Mouse (Mus musculus) heart, embryonic 13.5 days (tissue): ENCODE measurements at regions not wholly inside any gene's neighbourhood (a gene's known extent, or its start where the extent isn't known, plus 50 kb on each side); places are given as distances from the start of the nearest gene placed in this dataset.
A peak's percentile ranks its signal among the peaks of the same experiment; 100 is the strongest.

Experiments
- ATAC-seq: fragments of 200-750 bp; cut with Nextera tagmentation; 2 replicates; pipeline ENCODE4 v1.8.0; 2017; ENCODE audit warnings: moderate TSS enrichment; ENCODE audit not compliant: insufficient number of reproducible peaks, low FRiP score, low TSS enrichment; ENCODE audit errors: extremely low read depth
- H3K27ac ChIP-seq: fragments of 300-500 bp; sonication (generic); replicated peaks from 2 replicates; pipeline ENCODE4 v1.5.1; 2015; ENCODE audit warnings: moderate library complexity, mild to moderate bottlenecking, inconsistent platforms
- H3K27me3 ChIP-seq: fragments of 300-500 bp; sonication (generic); replicated peaks from 2 replicates; pipeline ENCODE4 v1.6.1; 2015; ENCODE audit warnings: mild to moderate bottlenecking, inconsistent platforms
- H3K36me3 ChIP-seq: fragments of 300-500 bp; sonication (generic); 2 replicates; pipeline ENCODE4 v1.6.1; 2015; ENCODE audit warnings: mild to moderate bottlenecking, inconsistent platforms
- H3K4me1 ChIP-seq: fragments of 300-500 bp; sonication (generic); 2 replicates; pipeline ENCODE4 v1.6.1; 2015; ENCODE audit warnings: inconsistent platforms
- H3K4me2 ChIP-seq: fragments of 300-500 bp; sonication (generic); 2 replicates; pipeline ENCODE4 v1.6.1; 2015; ENCODE audit warnings: inconsistent platforms, mild to moderate bottlenecking, moderate library complexity
- H3K4me3 ChIP-seq: fragments of 300-500 bp; sonication (generic); 2 replicates; pipeline ENCODE4 v1.5.1; 2015; ENCODE audit warnings: moderate library complexity, mild to moderate bottlenecking, inconsistent platforms
- H3K9ac ChIP-seq: fragments of 300-500 bp; sonication (generic); 2 replicates; pipeline ENCODE4 v1.6.1; 2015; ENCODE audit warnings: inconsistent platforms, mild to moderate bottlenecking, moderate library complexity
- H3K9me3 ChIP-seq: fragments of 300-500 bp; sonication (generic); 2 replicates; pipeline ENCODE4 v1.6.1; 2016; ENCODE audit warnings: inconsistent platforms
- WGBS: fragments of 180-500 bp; shearing (Covaris S2); methylation state at CpG from one replicate; pipeline ENCODE4 v1.1.7; 2015; ENCODE audit warnings: mixed read lengths; 5-methylcytosine and 5-hydroxymethylcytosine counted together

GRCm38 (mm10) chr10:53165036-53165435 lies 172.4 kb upstream of the Pln start:
- Histone ChIP-seq H3K9me3 (no peaks in the 10 kb centered on the region), H3K4me3 (no peak overlapping the region), H3K27me3 (no peaks in the 10 kb centered on the region), H3K36me3 (no peaks in the 10 kb centered on the region), H3K4me1 (no peaks in the 10 kb centered on the region), H3K4me2 (no peak overlapping the region), H3K9ac (no peak overlapping the region), H3K27ac (no peak overlapping the region)
- no peak for ATAC-seq
- WGBS, result 73% methylated on average over 4 of the region's 4 CpGs

DNA sequence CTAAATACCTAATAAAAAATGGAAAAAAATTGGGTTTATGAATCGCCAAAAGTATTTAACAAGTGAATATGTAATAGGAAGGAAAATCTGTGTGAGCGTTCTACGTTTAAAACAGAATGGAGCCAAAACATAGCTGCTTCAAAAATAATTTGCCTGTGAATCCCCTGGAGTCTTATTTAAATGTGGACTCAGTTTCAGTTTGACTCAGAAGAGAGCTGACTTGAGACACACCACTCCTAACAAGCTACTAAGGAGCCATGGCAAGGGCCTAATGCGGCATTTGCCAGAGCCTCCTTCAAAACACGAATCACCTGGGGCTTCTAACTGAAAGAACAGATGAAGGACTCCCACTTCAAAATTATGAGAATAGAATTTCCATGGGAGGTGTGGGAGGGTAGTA lies 169.7 kb upstream of the Pln start:
- 87% methylated on average over 5 of the region's 5 CpGs for WGBS
- Histone ChIP-seq H3K9ac (no peak overlapping the region), H3K4me3 (no peak overlapping the region), H3K4me2 (no peak overlapping the region), H3K27ac (no peak overlapping the region), H3K36me3 (no peaks in the 10 kb centered on the region), H3K4me1 (no peaks in the 10 kb centered on the region), H3K27me3 (no peaks in the 10 kb centered on the region), H3K9me3 (no peaks in the 10 kb centered on the region)
- no peak for ATAC-seq

DNA sequence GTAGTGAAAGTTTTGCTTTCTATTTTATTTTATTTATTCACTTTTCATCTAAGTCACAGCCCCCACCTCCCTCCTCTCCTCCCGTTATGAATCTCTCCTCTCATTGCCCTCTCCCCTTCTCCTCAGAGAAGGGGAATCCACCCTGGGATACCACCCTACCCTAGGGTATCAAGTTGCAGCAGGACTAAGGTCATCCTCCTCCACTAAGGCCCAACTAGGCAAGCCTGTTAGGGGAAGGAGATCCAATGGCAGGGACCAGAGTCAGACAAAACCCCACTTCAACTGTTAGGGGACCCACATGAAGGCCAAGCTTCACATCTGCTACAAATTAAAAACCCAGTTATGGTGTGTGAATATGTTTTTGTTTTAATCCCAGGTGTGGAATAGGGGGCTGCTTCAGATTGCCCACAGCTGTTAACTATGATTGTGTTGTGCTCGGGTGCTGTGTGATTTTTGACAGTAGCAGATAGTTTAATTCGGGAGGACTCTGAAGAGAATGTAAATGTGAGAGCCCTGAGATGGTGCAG lies 163.4 kb upstream of the Pln start:
- H3K9me3 ChIP-seq, result no peaks in the 10 kb centered on the region
- H3K27ac ChIP-seq, result no peak overlapping the region
- WGBS, result 55% methylated on average over 3 of the region's 3 CpGs
- peaks cover 36% of the 10 kb centered on the region for H3K4me1 ChIP-seq
- no peak for ATAC-seq
- H3K9ac ChIP-seq, result no peak overlapping the region
- no peaks in the 10 kb centered on the region for H3K27me3 ChIP-seq
- no peaks in the 10 kb centered on the region for H3K36me3 ChIP-seq
- no peak overlapping the region for H3K4me2 ChIP-seq
- no peak overlapping the region for H3K4me3 ChIP-seq

- peaks cover 52% of the 10 kb centered on the region for H3K4me1 ChIP-seq
- WGBS, result 30% methylated on average over 2 of the region's 2 CpGs
- no peak for ATAC-seq
- no peaks in the 10 kb centered on the region for H3K27me3 ChIP-seq
- no peak overlapping the region for H3K9ac ChIP-seq
- H3K9me3 ChIP-seq, result no peaks in the 10 kb centered on the region
- no peaks in the 10 kb centered on the region for H3K36me3 ChIP-seq
- H3K4me2 ChIP-seq, result no peak overlapping the region
- peak overlapping the region; percentile 89 for H3K27ac ChIP-seq
- H3K4me3 ChIP-seq, result no peak overlapping the region
Measured at GRCm38 (mm10) chr10:53175946-53176345, 161.5 kb upstream of the Pln start.

DNA sequence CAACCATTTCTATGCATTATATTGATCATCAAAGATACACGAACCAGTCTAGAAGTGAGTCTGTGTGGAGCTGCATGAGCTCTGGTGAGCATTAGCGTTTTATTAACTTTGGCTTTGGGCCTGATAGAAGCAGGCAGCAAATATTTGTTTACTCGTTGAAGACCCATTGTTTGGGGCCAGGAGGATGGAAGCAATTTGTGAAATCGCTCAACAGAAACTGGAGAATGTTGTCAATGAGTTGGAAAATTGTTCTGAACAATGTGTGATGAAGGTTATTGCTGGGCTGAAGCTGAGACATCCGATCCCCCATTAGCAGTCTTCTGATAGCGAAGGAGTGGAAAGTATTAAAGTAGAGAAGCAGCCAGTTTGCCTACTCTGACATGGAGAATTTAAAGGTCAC lies 158.9 kb upstream of the Pln start:
- 64% methylated on average over 6 of the region's 6 CpGs for WGBS

DNA sequence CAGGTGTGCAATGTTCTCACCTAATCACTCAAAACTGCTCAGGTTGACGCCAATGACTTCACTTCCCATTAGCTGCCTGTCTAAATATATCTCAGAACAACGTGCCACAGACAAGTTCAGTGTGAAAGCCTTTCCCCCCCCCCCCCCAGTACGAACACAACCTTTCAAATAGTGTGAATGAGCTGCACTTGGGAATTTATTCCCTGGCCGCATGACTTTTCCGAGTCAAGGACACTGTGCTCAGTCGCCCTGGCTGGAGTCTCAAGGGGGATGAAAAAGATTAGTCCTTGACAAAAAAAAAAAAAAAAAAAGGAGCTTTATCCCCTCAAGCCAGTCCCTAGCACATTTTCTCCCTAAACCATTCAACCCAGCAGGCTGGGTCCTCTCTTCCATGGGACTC lies 158.4 kb upstream of the Pln start:
- Histone ChIP-seq H3K27ac (peak overlapping the region; percentile 89), H3K4me1 (peaks cover 64% of the 10 kb centered on the region)
- WGBS, result 23% methylated on average over 6 of the region's 6 CpGs

More for the DNA sequence above, 158.9 kb upstream of the Pln start:
- peaks cover 64% of the 10 kb centered on the region for H3K4me1 ChIP-seq
- H3K4me2 ChIP-seq, result no peak overlapping the region
- no peak overlapping the region for H3K9ac ChIP-seq
- ATAC-seq, result no peak
- H3K36me3 ChIP-seq, result no peaks in the 10 kb centered on the region
- no peaks in the 10 kb centered on the region for H3K9me3 ChIP-seq
- no peak overlapping the region for H3K4me3 ChIP-seq
- peak overlapping the region; percentile 89 for H3K27ac ChIP-seq
- H3K27me3 ChIP-seq, result no peaks in the 10 kb centered on the region

GRCm38 (mm10) chr10:53180751-53181151 lies 156.7 kb upstream of the Pln start:
- WGBS, result 19% methylated on average over 11 of the region's 11 CpGs
- Histone ChIP-seq H3K9me3 (no peaks in the 10 kb centered on the region), H3K4me3 (no peak overlapping the region), H3K4me2 (peak overlapping the region; percentile 51), H3K4me1 (peaks cover 59% of the 10 kb centered on the region), H3K27me3 (no peaks in the 10 kb centered on the region), H3K9ac (peak overlapping the region; percentile 58), H3K36me3 (no peaks in the 10 kb centered on the region), H3K27ac (peak overlapping the region; percentile 92)
- peak; percentile 42; the same call in 1 of the 2 replicates for ATAC-seq

More for the DNA sequence above, 158.4 kb upstream of the Pln start:
- Histone ChIP-seq H3K9me3 (no peaks in the 10 kb centered on the region), H3K27me3 (no peaks in the 10 kb centered on the region), H3K4me2 (no peak overlapping the region), H3K9ac (no peak overlapping the region), H3K36me3 (no peaks in the 10 kb centered on the region), H3K4me3 (no peak overlapping the region)
- ATAC-seq, result no peak; the same call in 1 of the 2 replicates

GRCm38 (mm10) chr10:53181413-53181812 lies 156.1 kb upstream of the Pln start:
- Histone ChIP-seq H3K27ac (peak overlapping the region; percentile 92), H3K4me2 (peak overlapping the region; percentile 51; the same call in 1 of the 2 replicates)
- no peak for ATAC-seq

DNA sequence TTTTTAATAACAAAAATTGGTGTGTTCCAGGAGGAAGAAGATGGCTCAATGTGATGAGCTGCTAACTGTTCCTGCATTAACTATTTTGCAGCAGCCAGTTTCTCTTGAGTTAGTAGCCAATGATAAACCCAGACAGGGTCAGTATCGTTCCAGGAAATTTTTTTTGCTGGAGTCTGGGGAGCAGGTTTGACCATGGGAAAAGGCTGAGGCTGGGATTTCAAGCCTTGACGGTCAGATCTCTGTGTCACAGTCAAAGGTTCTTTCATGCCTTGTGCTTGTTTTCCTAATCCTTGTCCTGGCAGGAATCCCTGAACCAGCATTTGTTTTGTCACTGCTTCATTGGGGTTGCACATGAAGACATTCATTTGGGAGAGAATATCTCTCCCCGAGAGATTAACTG lies 129.0 kb upstream of the Pln start:
- no peaks in the 10 kb centered on the region for H3K36me3 ChIP-seq
- H3K9ac ChIP-seq, result no peak overlapping the region
- no peak overlapping the region for H3K27ac ChIP-seq
- ATAC-seq, result no peak
- no peaks in the 10 kb centered on the region for H3K4me1 ChIP-seq
- 77% methylated on average over 3 of the region's 3 CpGs for WGBS
- H3K27me3 ChIP-seq, result no peaks in the 10 kb centered on the region
- H3K4me2 ChIP-seq, result no peak overlapping the region
- H3K4me3 ChIP-seq, result no peak overlapping the region
- no peaks in the 10 kb centered on the region for H3K9me3 ChIP-seq

More at GRCm38 (mm10) chr10:53181413-53181812, 156.1 kb upstream of the Pln start:
- Histone ChIP-seq H3K4me3 (no peak overlapping the region), H3K36me3 (no peaks in the 10 kb centered on the region), H3K27me3 (no peaks in the 10 kb centered on the region), H3K9ac (peak overlapping the region; percentile 58; the same call in 1 of the 2 replicates), H3K9me3 (no peaks in the 10 kb centered on the region), H3K4me1 (peaks cover 53% of the 10 kb centered on the region)
- 57% methylated on average over 9 of the region's 9 CpGs for WGBS

DNA sequence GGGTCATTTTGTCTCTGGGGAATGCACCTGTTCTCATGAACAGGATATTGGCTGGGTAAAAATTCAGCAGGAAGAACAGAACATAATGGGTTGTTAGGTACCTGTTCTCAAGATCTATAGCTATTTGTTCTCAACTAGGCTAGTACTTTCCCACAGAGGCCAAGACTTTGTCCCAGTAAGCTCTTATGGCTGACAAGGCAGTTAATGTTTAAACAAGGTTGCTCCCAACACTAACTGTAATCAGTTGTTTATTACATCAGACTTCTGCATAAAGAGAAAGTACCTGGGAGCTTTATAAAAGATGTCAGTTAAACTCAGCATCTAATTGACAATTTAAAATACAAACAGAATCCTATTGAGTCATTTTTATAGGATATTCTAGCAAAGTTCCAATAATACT lies 127.6 kb upstream of the Pln start:
- Histone ChIP-seq H3K27me3 (no peaks in the 10 kb centered on the region), H3K4me3 (no peak overlapping the region), H3K4me2 (no peak overlapping the region), H3K4me1 (no peaks in the 10 kb centered on the region), H3K27ac (no peak overlapping the region), H3K36me3 (no peaks in the 10 kb centered on the region), H3K9me3 (no peaks in the 10 kb centered on the region), H3K9ac (no peak overlapping the region)
- no peak for ATAC-seq
